Mouse (Mus musculus): ENCODE data around the gene Romo1.

DNA sequence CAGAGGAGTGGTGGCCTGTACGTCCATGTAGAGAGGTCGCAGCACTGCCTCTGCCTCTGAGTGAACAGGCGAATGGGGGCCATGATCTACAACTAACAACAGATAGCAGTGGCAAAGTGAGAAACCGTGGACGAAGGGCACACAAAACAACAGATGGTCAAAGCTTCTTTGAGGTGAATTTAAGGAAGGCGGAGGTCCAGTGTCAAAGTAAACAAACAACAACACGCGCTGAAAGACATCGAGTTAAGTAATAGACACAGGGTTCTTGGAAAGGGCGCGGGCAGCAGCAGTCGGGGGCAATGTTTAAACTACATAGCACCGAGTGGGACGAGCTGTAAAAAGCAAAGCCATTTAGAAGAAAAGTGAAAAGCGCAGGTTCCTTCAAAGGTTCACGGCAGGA, 472 bp upstream of the Romo1 start:
- no peak for TF ChIP-seq CTCF (IDR thresholded peaks at IDR 0.05; ENCODE audit: low read depth, low read length)
- TF ChIP-seq GATA1 (IDR thresholded peaks at IDR 0.05; ENCODE audit: borderline replicate concordance, low read length) = no peak
- TF ChIP-seq TAL1 (conservative IDR thresholded peaks at IDR 0.05; ENCODE audit: low read depth, low read length) = no peak
